Mouse (Mus musculus): ENCODE measurements around the gene Ctdspl2.

The Ctdspl2 gene

DNA sequence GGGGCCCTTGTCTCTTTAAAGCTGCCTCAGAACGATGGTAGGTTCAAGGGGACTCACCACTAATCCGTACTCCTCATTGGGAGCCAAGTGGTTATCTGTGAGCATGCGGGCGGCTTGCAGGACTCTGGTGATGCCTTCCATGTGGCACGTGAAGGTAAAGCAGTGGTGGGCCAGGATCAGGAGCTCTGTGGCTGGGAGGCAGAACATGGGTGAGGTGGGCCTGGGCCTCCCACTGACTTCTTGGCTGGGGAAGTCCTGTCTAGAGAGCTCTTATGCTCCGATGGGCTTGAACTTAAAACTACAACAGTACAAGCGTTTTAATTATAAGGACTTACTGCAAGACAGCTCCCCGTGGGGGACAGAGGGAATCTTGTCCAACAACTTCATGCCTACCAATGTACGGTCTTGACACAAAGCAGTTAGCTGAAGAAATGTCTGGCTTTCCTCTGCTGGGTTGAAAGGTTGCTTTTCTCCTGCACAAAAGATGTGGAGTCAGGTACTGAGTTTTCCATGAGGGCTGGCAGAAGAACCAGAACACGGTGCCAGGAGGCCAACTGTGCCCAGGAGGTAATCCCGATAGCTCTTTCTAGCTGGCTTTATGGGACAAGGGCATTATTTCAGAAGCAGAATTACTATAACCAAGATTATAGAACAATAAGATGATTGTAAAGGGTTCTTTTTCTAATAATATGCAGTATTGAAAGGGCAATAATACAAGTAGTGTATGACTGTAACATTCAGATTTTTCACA is 103.7 kb downstream of the Ctdspl2 start:
- CTCF ChIA-PET = no interaction called here

All from spleen, embryonic (tissue).